Mouse (Mus musculus): Measurements from ENCODE around the gene Pth1r. TPM values are rescaled to one million over a fixed set of nuclear protein-coding genes. Genes with fewer than 3 reads are reported as not detected.
A peak's percentile ranks its signal among the peaks of the same experiment; 100 is the strongest.

The Pth1r gene
- total and polyA plus RNA-seq, 3 experiments = 6.0 to 10.3 (median 7.0) TPM

DNA sequence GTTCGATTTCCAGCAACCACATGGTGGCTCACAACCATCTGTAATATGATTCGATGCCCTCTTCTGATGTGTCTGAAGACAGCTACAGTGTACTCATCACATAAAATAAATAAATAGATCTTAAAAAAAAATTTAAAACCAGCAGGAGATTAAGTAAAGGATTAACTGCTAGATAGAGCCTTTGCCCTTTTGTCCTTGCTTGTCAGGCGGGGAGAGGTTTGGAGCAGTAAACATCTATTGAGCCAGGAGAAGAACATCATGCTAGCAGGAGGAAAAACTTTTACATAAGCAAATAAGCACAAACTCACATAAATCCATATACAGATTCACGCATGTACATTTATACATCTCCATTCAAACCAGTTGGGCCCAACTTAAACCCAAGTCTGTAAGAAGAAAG is 34.4 kb downstream of the Pth1r start:
- peaks cover 1% of the 10 kb centered on the region for H3K79me2 ChIP-seq (replicated peaks; ENCODE audit: control insufficient read depth, insufficient read depth, low read length)
- H3K9ac ChIP-seq (ENCODE audit: low read depth, low read length) = no peak overlapping the region
- intact Hi-C loops (cut with DNase I) = no loop called here
- H3K4me1 ChIP-seq (ENCODE audit: control insufficient read depth, insufficient read depth, low read length) = peaks cover 5% of the 10 kb centered on the region
- H3K36me3 ChIP-seq (ENCODE audit: control insufficient read depth, insufficient read depth, low read length) = no peaks in the 10 kb centered on the region
- 92% methylated on average over 4 of the region's 4 CpGs for WGBS
- TF ChIP-seq CTCF (IDR thresholded peaks at IDR 0.05) = no peak
- TF ChIP-seq EP300 (IDR thresholded peaks at IDR 0.05; ENCODE audit: insufficient read depth, low read depth, low read length) = no peak
- no peak for TF ChIP-seq POLR2A (IDR thresholded peaks at IDR 0.05; ENCODE audit: insufficient read depth, low read depth, low read length)
- DNase-seq = no peak
- no peaks in the 10 kb centered on the region for H3K27me3 ChIP-seq (ENCODE audit: control insufficient read depth, insufficient read depth, low read length)
- H3K27ac ChIP-seq = no peak overlapping the region
- no peak overlapping the region for H3K4me3 ChIP-seq

DNA sequence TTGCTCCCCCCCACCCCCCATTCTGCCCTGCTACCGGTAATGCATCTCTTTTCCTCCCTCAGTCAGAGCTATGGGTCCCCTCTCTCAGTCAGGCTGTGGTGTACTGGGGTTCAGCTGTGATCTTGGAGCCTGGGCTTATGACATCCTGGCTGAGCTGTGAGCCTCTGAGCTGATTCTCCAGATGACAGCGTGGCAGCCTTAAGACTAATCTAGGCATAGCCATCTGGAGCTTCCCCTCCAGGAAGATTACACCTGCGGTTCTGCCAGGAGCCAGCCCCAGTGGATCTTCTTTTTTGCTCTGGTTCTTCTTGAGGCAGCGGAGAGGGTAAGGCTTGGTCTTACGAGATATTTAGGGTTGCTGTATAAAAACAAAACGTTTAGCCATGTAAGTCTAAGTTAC is 34.9 kb downstream of the Pth1r start:
- intact Hi-C loops (cut with DNase I) = no loop called here
- H3K4me3 ChIP-seq = no peak overlapping the region
- H3K79me2 ChIP-seq (replicated peaks; ENCODE audit: control insufficient read depth, insufficient read depth, low read length) = peaks cover 1% of the 10 kb centered on the region
- H3K4me1 ChIP-seq (ENCODE audit: control insufficient read depth, insufficient read depth, low read length) = peaks cover 5% of the 10 kb centered on the region
- no peak for TF ChIP-seq POLR2A (IDR thresholded peaks at IDR 0.05; ENCODE audit: insufficient read depth, low read depth, low read length)
- TF ChIP-seq CTCF (IDR thresholded peaks at IDR 0.05) = no peak
- TF ChIP-seq EP300 (IDR thresholded peaks at IDR 0.05; ENCODE audit: insufficient read depth, low read depth, low read length) = no peak
- no peaks in the 10 kb centered on the region for H3K27me3 ChIP-seq (ENCODE audit: control insufficient read depth, insufficient read depth, low read length)
- H3K27ac ChIP-seq = no peak overlapping the region
- DNase-seq = no peak
- no peaks in the 10 kb centered on the region for H3K36me3 ChIP-seq (ENCODE audit: control insufficient read depth, insufficient read depth, low read length)
- 91% methylated on average over 6 of the region's 6 CpGs for WGBS
- no peak overlapping the region for H3K9ac ChIP-seq (ENCODE audit: low read depth, low read length)

DNA sequence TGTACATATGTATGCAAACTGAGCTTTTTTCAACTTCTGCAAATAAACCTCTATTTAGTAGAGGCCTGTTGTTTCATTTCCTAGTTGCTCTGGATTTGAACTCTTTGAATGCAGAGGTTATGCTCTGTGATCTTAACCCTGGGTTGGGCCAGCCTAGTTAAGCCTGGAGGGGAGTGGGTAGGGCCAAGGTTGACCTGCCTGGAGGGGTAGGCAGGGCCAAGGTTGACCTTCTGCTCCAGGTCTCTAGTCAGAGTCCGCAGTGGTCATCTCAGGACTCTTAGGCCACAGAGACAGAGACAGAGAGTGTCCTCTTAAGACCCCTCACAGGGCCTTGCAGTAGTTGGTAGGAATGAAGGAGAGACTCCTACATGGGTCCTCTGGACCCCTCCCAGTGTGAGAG is 35.4 kb downstream of the Pth1r start:
- Histone ChIP-seq H3K79me2 (replicated peaks; ENCODE audit: control insufficient read depth, insufficient read depth, low read length) (peaks cover 1% of the 10 kb centered on the region), H3K27ac (no peak overlapping the region), H3K4me1 (ENCODE audit: control insufficient read depth, insufficient read depth, low read length) (peaks cover 4% of the 10 kb centered on the region), H3K36me3 (ENCODE audit: control insufficient read depth, insufficient read depth, low read length) (no peaks in the 10 kb centered on the region), H3K9ac (ENCODE audit: low read depth, low read length) (no peak overlapping the region), H3K4me3 (no peak overlapping the region), H3K27me3 (ENCODE audit: control insufficient read depth, insufficient read depth, low read length) (no peaks in the 10 kb centered on the region)
- intact Hi-C loops (cut with DNase I) = no loop called here
- no peak for DNase-seq
- TF ChIP-seq POLR2A (IDR thresholded peaks at IDR 0.05; ENCODE audit: insufficient read depth, low read depth, low read length) = no peak
- TF ChIP-seq CTCF (IDR thresholded peaks at IDR 0.05) = no peak
- TF ChIP-seq EP300 (IDR thresholded peaks at IDR 0.05; ENCODE audit: insufficient read depth, low read depth, low read length) = no peak
- 100% methylated on average over 1 of the region's 1 CpGs for WGBS

DNA sequence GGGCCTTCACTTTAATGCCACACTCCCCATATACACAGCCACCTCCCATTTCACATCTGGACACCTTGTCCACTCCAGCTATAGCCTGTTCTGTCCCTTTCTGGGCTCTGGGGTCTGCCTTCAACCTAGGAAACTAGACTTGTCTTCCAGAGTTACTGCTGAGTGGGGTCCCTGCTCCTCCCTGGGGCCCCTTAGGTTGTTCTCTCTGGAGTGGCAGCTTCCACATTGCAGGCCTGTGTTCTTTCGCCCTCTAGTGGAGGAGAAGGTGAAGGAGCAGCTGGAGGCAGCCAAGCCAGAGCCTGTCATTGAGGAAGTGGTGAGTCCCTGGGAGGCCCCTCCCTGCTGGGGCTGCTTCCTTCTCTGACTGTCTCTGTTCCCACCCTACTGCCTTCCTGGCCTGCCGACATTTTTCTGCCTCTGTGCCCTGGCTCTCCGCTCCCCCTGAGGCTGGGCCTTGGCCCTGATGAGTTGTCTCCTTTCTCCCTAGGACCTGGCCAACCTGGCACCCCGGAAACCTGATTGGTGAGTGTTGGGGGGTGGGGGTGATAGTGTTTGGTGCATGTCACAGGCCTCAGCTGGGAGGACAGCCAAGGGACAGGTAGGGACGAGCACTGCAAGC is 37.2 kb downstream of the Pth1r start:
- Histone ChIP-seq H3K9ac (ENCODE audit: low read depth, low read length) (peak overlapping the region; percentile 64), H3K4me3 (peak overlapping the region; percentile 35), H3K27ac (peak overlapping the region; percentile 74), H3K4me1 (ENCODE audit: control insufficient read depth, insufficient read depth, low read length) (peaks cover 4% of the 10 kb centered on the region), H3K79me2 (replicated peaks; ENCODE audit: control insufficient read depth, insufficient read depth, low read length) (peaks cover 1% of the 10 kb centered on the region), H3K27me3 (ENCODE audit: control insufficient read depth, insufficient read depth, low read length) (no peaks in the 10 kb centered on the region), H3K36me3 (ENCODE audit: control insufficient read depth, insufficient read depth, low read length) (no peaks in the 10 kb centered on the region)
- intact Hi-C loops (cut with DNase I) = loop anchor here (1.0 to 5.0 kb wide), 5 partner anchors 37 to 299 kb away; no protein-coding TSS in a partner anchor
- 16% methylated on average over 5 of the region's 5 CpGs for WGBS
- TF ChIP-seq EP300 (IDR thresholded peaks at IDR 0.05; ENCODE audit: insufficient read depth, low read depth, low read length) (peak; percentile 88), CTCF (IDR thresholded peaks at IDR 0.05) (peak; percentile 98), POLR2A (IDR thresholded peaks at IDR 0.05; ENCODE audit: insufficient read depth, low read depth, low read length) (peak; percentile 50)
- peak; percentile 79 to 88 for DNase-seq

DNA sequence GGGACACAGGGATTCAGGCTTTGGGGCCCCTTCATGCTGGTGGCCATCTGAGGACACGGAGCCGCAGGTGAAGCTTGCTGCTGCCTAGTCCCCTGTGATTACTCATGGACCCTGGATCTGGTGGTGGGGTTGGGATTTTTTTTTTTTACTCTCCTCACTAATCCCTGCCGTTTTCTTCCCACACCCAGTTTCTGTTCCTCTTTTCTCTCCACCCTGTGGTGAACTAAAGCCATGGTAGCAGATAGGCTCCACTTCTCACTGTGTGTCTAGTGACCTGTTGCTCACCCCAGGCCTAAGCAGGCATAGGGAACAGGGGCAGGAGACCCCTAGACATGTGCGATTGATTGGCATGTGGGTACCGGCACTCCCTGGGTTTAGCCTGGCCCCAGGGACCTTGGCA is 40.2 kb downstream of the Pth1r start:
- Histone ChIP-seq H3K27ac (no peak overlapping the region), H3K36me3 (ENCODE audit: control insufficient read depth, insufficient read depth, low read length) (no peaks in the 10 kb centered on the region), H3K79me2 (replicated peaks; ENCODE audit: control insufficient read depth, insufficient read depth, low read length) (peaks cover 1% of the 10 kb centered on the region), H3K9ac (ENCODE audit: low read depth, low read length) (no peak overlapping the region), H3K4me3 (no peak overlapping the region), H3K27me3 (ENCODE audit: control insufficient read depth, insufficient read depth, low read length) (no peaks in the 10 kb centered on the region), H3K4me1 (ENCODE audit: control insufficient read depth, insufficient read depth, low read length) (peaks cover 6% of the 10 kb centered on the region)
- TF ChIP-seq POLR2A (IDR thresholded peaks at IDR 0.05; ENCODE audit: insufficient read depth, low read depth, low read length) (no peak), CTCF (IDR thresholded peaks at IDR 0.05) (no peak), EP300 (IDR thresholded peaks at IDR 0.05; ENCODE audit: insufficient read depth, low read depth, low read length) (no peak)
- intact Hi-C loops (cut with DNase I) = loop anchor here (5.0 kb wide), 1 partner anchor 254 kb away; no protein-coding TSS in a partner anchor
- WGBS = 82% methylated on average over 5 of the region's 5 CpGs
- DNase-seq = no peak

DNA sequence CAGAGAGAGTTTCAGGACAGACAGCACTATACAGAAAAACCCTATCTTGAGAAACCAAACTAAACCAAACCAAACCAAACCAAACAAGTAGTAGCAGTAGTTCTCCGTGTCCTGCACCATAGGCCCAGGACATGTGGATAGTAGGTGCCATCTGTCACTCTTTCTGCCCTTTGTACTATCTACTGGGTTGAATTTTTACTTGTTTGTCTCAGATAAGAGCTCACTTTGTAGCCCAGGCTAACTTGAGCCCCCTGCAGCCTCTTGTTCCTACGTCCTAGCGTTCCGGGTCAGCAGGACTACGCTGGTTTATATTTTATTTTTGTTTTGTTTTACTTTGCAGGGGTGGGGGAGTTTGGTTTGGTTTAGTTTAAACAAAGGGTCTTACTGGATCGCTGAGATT is 43.0 kb downstream of the Pth1r start:
- no peaks in the 10 kb centered on the region for H3K27me3 ChIP-seq (ENCODE audit: control insufficient read depth, insufficient read depth, low read length)
- no peak overlapping the region for H3K27ac ChIP-seq
- DNase-seq = no peak
- 96% methylated on average over 6 of the region's 6 CpGs for WGBS
- no peak overlapping the region for H3K9ac ChIP-seq (ENCODE audit: low read depth, low read length)
- no peaks in the 10 kb centered on the region for H3K36me3 ChIP-seq (ENCODE audit: control insufficient read depth, insufficient read depth, low read length)
- H3K4me1 ChIP-seq (ENCODE audit: control insufficient read depth, insufficient read depth, low read length) = peaks cover 5% of the 10 kb centered on the region; the same call in 1 of the 2 replicates
- TF ChIP-seq POLR2A (IDR thresholded peaks at IDR 0.05; ENCODE audit: insufficient read depth, low read depth, low read length) (no peak), CTCF (IDR thresholded peaks at IDR 0.05) (no peak), EP300 (IDR thresholded peaks at IDR 0.05; ENCODE audit: insufficient read depth, low read depth, low read length) (no peak)
- H3K4me3 ChIP-seq = no peak overlapping the region
- intact Hi-C loops (cut with DNase I) = no loop called here
- no peaks in the 10 kb centered on the region for H3K79me2 ChIP-seq (replicated peaks; ENCODE audit: control insufficient read depth, insufficient read depth, low read length)

Data from heart, adult 2 months (tissue).